Mouse (Mus musculus) heart, embryonic 14.5 days (tissue): ENCODE results near the gene Cyp17a1. TPM values are rescaled to one million over a fixed set of nuclear protein-coding genes. Genes with fewer than 3 reads are reported as not detected.
A peak's percentile ranks its signal among the peaks of the same experiment; 100 is the strongest.

Experiments
- ATAC-seq: fragments of 200-750 bp; cut with Nextera tagmentation; 2 replicates; pipeline ENCODE4 v1.8.0; 2017; ENCODE audit warnings: low read depth, moderate TSS enrichment; ENCODE audit not compliant: insufficient number of reproducible peaks, insufficient read depth, low FRiP score
- H3K27ac ChIP-seq, 2 experiments: fragments of 200-500 bp in 1 of 2; fragments of 300-500 bp in 1 of 2; sonication (generic) in 1 of 2; replicated peaks in 1 of 2; 2 replicates each; pipeline ENCODE4 v1.5.1; 2012 to 2014; ENCODE audit warnings: low read depth in 2 of 2, low read length in 2 of 2, control low read depth in 1 of 2, mild to moderate bottlenecking in 1 of 2, mixed read lengths in 1 of 2; ENCODE audit not compliant: control insufficient read depth in 1 of 2, insufficient read depth in 1 of 2
- H3K27me3 ChIP-seq: fragments of 300-500 bp; sonication (generic); 2 replicates; pipeline ENCODE4 v1.6.1; 2014; ENCODE audit warnings: mild to moderate bottlenecking, low read length, control low read depth; ENCODE audit not compliant: control insufficient read depth, insufficient read depth
- H3K36me3 ChIP-seq: fragments of 300-500 bp; sonication (generic); 2 replicates; pipeline ENCODE4 v1.6.1; 2014; ENCODE audit warnings: mild to moderate bottlenecking, control low read depth, low read length, mixed read lengths; ENCODE audit not compliant: control insufficient read depth, insufficient read depth
- H3K4me1 ChIP-seq, 2 experiments: fragments of 200-500 bp in 1 of 2; fragments of 300-500 bp in 1 of 2; sonication (generic) in 1 of 2; 2 replicates each; pipeline ENCODE4 v1.6.1; 2012 to 2014; ENCODE audit warnings: low read length in 2 of 2, control low read depth in 1 of 2, mixed read lengths in 1 of 2; ENCODE audit not compliant: control insufficient read depth in 2 of 2, insufficient read depth in 2 of 2
- H3K4me2 ChIP-seq: fragments of 300-500 bp; sonication (generic); 2 replicates; pipeline ENCODE4 v1.6.1; 2014; ENCODE audit warnings: mild to moderate bottlenecking, low read length
- H3K4me3 ChIP-seq, 2 experiments: fragments of 200-500 bp in 1 of 2; fragments of 300-500 bp in 1 of 2; sonication (generic) in 1 of 2; 2 replicates each; pipeline ENCODE4 v1.5.1; 2012 to 2014; ENCODE audit warnings: low read length in 2 of 2, mild to moderate bottlenecking in 2 of 2, control low read depth in 1 of 2, low read depth in 1 of 2, moderate library complexity in 1 of 2; ENCODE audit not compliant: control insufficient read depth in 1 of 2, insufficient read depth in 1 of 2
- H3K9ac ChIP-seq: fragments of 300-500 bp; sonication (generic); 2 replicates; pipeline ENCODE4 v1.6.1; 2014; ENCODE audit warnings: mild to moderate bottlenecking, low read length
- H3K9me3 ChIP-seq: fragments of 300-500 bp; sonication (generic); 2 replicates; pipeline ENCODE4 v1.6.1; 2016; ENCODE audit warnings: low read length, control low read depth; ENCODE audit not compliant: control insufficient read depth
- WGBS: fragments of 180-500 bp; shearing (Covaris S2); extraction: QIAGEN DNeasy Blood & Tissue Kit; methylation state at CpG from one replicate; pipeline ENCODE4 v1.1.7; 2014; 5-methylcytosine and 5-hydroxymethylcytosine counted together
- polyA plus RNA-seq: library from polyadenylated mRNA; unstranded; fragments of >200 nt; fragmentation: Nextera tagmentation; extraction: Ambion mirVana; gene quantifications from 2 replicates; pipeline ENCODE4 v1.2.1, GENCODE M21; 2014

Gene Cyp17a1
- polyA plus RNA-seq, 1 experiment from 2014 or later: 1.6 TPM

DNA sequence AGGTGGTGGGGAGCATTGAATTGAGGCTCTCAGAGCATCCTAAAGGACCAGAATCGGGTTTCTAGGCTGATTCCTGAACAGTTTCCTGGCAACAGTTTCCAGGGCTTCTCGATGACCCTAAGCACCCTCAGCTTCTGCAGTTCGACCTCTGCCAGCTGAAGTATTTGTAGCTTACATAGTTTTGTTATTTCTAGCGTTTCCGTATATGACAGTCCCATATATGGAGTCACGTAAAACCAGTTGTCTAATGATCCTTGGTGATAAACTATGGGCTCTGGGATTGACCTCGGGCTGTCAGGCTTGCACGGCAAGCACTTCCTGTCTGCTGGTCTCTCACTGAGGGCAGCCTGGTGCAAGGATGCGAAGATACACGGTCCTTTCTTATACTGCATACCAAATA is 47.5 kb downstream of the Cyp17a1 start:
- Histone ChIP-seq H3K9ac (no peak overlapping the region), H3K27ac (peak overlapping the region in 1 of 2 experiments; percentile 91; a peak in 1 of 4 replicates), H3K9me3 (no peaks in the 10 kb centered on the region), H3K4me2 (no peak overlapping the region), H3K36me3 (peaks cover 14% of the 10 kb centered on the region), H3K27me3 (no peaks in the 10 kb centered on the region), H3K4me3 (no peak overlapping the region), H3K4me1 (peaks cover 63 to 87% of the 10 kb centered on the region in 2 experiments)
- ATAC-seq: no peak
- 67% methylated on average over 10 of the region's 10 CpGs for WGBS

DNA sequence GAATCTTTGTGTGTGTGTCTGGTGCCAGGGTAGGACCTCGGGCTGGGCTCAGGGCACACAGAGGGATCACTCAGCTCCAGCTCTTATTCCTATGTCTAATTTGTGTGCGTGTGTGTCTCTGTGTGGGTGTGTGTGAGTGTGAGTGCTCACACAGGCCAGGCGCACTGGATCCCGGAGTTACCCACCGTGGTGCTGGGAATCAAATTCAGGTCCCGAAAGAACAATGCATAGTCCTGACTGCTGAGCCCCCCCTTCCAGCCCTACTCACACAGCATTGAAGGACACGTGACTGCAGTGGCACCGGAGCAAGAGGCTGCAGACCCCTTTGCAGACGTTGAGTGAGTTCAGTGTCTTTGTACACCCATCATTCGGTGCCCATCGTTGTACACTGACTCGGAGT is 48.0 kb downstream of the Cyp17a1 start:
- H3K9ac ChIP-seq: peak overlapping the region; percentile 80; the same call in 1 of the 2 replicates

DNA sequence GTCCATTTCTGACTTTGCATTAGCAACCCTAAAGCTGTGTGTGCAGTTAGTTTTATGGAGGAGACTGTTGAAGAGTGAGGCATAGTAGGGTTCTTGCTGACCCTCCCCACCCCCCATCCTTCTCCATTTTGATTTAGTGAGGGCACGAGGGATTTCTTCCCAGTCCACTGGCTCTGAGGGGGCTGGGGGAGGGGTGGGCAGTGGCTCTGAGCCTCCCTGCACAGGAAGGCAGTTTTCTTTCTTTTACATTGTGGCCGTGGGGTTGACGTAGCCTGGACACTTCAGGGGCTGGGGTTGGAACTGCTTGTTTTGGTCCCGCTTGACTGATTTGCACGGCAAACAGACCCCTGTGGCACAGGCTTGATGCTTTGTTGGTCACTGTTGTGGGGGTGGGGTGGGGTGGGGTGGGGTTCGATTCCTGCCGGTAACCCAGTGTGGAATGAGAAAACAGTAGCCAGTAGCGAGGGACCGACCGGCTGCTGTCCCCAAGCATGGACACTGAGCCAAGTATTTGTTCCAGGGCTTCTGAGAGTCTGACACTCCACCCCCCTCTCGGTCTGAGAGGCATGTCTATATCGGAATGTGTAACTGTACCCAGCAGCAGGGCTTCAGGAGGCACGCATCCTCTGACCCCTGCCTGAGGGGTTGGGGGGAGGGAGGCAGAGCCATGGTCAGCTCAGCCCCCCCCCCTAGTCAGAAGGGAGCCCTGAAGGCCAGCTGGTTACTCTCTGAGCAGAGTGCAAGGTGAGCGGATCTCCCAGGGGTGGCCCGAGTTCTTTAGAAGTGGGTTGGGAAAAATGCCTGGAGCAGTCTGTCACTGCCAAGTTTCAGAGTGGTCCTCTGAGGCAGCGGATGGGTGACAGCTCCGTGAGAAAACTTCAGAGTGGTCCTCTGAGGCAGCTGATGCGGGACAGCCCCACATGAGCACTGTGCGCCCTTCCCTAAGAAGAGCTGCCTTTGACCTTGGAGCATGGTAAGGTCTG is 48.9 kb downstream of the Cyp17a1 start:
- peak overlapping the region; percentile 91 to 97 for H3K27ac ChIP-seq
- H3K27me3 ChIP-seq: no peaks in the 10 kb centered on the region
- H3K4me3 ChIP-seq: peak overlapping the region; percentile 48 to 64
- peaks cover 14% of the 10 kb centered on the region for H3K36me3 ChIP-seq
- peaks cover 62 to 88% of the 10 kb centered on the region in 2 experiments for H3K4me1 ChIP-seq
- H3K4me2 ChIP-seq: peak overlapping the region; percentile 73
- 10% methylated on average over 19 of the region's 19 CpGs for WGBS
- peak overlapping the region; percentile 80 for H3K9ac ChIP-seq
- H3K9me3 ChIP-seq: no peaks in the 10 kb centered on the region
- ATAC-seq: peak; percentile 66

More for the DNA sequence above, 48.0 kb downstream of the Cyp17a1 start:
- Histone ChIP-seq H3K27ac (peak overlapping the region; percentile 91 to 97), H3K27me3 (no peaks in the 10 kb centered on the region), H3K4me2 (peak overlapping the region; percentile 73), H3K36me3 (peaks cover 14% of the 10 kb centered on the region), H3K4me3 (peak overlapping the region in 1 of 2 experiments; percentile 48; a peak in 2 of 4 replicates), H3K4me1 (peaks cover 61 to 87% of the 10 kb centered on the region in 2 experiments), H3K9me3 (no peaks in the 10 kb centered on the region)
- ATAC-seq: no peak
- WGBS: 88% methylated on average over 12 of the region's 12 CpGs

DNA sequence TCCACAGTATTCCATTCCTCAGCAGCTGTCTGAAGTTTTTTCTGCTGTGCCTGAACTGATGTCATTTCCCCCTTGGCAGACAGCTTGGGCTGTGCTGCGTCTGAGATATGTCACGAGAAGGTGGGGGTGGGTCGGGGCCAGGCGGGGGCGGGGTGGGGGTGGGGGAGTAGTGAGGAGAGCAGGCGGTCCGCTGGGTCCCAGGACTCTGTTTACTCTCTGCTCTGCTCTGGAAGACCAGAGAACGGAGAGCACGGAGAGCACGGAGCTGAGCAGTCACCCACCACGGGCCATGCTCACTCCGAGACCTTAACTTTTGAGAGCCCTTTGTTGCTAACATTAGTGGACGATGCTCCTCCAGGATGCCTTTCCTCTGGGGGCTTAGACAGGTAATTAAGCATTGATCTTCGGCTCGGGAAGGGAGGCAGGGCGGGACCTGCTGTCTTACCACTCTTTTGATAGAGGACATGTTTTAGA is 49.7 kb downstream of the Cyp17a1 start:
- Histone ChIP-seq H3K27ac (peak overlapping the region; percentile 91 to 97), H3K4me3 (peak overlapping the region; percentile 48 to 64), H3K27me3 (no peaks in the 10 kb centered on the region), H3K4me1 (peaks cover 66 to 88% of the 10 kb centered on the region in 2 experiments), H3K4me2 (peak overlapping the region; percentile 73), H3K9ac (peak overlapping the region; percentile 80), H3K36me3 (peaks cover 14% of the 10 kb centered on the region), H3K9me3 (no peaks in the 10 kb centered on the region)
- peak; percentile 66 for ATAC-seq
- WGBS: 3% methylated on average over 14 of the region's 16 CpGs

DNA sequence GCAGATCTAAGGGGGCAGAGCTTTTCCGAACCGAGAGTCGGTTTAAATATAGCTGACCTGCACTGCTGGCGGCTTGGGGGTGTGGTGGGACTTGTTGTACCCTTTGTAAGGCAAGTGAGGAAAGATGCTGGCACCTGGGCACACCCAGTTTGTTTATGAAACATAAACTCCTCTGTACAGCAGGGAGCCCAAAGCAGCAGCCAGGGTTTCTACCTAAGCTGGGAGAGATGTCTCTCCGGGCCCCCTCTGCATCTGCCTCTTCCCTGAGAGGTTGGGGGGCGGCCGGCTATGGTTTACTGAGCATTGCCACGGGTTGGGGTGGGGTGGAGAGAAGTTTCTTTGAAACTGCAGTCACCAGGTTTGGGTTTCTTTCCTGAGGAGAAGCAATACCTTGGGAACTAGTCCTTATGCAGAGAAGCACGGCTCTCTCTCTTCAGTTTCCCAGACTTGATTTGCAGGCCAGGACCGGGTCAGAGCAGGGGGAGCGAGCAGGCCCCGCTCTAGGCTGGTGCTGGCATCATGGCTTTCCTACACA is 50.2 kb downstream of the Cyp17a1 start:
- H3K27me3 ChIP-seq: no peaks in the 10 kb centered on the region
- peaks cover 14% of the 10 kb centered on the region for H3K36me3 ChIP-seq
- H3K9me3 ChIP-seq: no peaks in the 10 kb centered on the region
- H3K4me3 ChIP-seq: peak overlapping the region; percentile 26 to 48
- peak overlapping the region; percentile 86 to 91 for H3K27ac ChIP-seq
- peak overlapping the region; percentile 73 for H3K4me2 ChIP-seq
- WGBS: 13% methylated on average over 12 of the region's 12 CpGs
- ATAC-seq: no peak
- peak overlapping the region; percentile 80 for H3K9ac ChIP-seq
- peaks cover 66 to 88% of the 10 kb centered on the region in 2 experiments for H3K4me1 ChIP-seq

GRCm38 (mm10) chr19:46621236-46622183 is 51.5 kb downstream of the Cyp17a1 start:
- Histone ChIP-seq H3K4me2 (0 out of 2 replicates have a peak overlapping the region, but pooled peaks have one; percentile 6), H3K27me3 (no peaks in the 10 kb centered on the region), H3K36me3 (peaks cover 14% of the 10 kb centered on the region), H3K27ac (peak overlapping the region in 1 of 2 experiments; percentile 91; a peak in 3 of 4 replicates), H3K9me3 (no peaks in the 10 kb centered on the region), H3K4me1 (peaks cover 69 to 91% of the 10 kb centered on the region in 2 experiments), H3K4me3 (no peak overlapping the region), H3K9ac (peak overlapping the region; percentile 80; the same call in 1 of the 2 replicates)
- no peak for ATAC-seq
- WGBS: 67% methylated on average over 19 of the region's 19 CpGs
